Mouse (Mus musculus) limb, embryonic 10.5 days (tissue): Measurements from ENCODE around the gene Arhgef18. TPM values are rescaled to one million over a fixed set of nuclear protein-coding genes. Genes with fewer than 3 reads are reported as not detected.
A peak's percentile ranks its signal among the peaks of the same experiment; 100 is the strongest.

ENCODE experiments used
- DNase-seq: peaks from one replicate; pipeline ENCODE4 v3.0.0-alpha.2; 2017; ENCODE audit warnings: low spot score
- H3K27ac ChIP-seq: fragments of 300-500 bp; sonication (generic); 2 replicates; pipeline ENCODE4 v1.5.1; 2016; ENCODE audit warnings: mild to moderate bottlenecking
- H3K27me3 ChIP-seq: fragments of 300-500 bp; sonication (generic); 2 replicates; pipeline ENCODE4 v1.6.1; 2016; ENCODE audit warnings: low read depth, mild to moderate bottlenecking; ENCODE audit not compliant: poor library complexity, severe bottlenecking
- H3K36me3 ChIP-seq: fragments of 300-500 bp; sonication (generic); 2 replicates; pipeline ENCODE4 v1.6.1; 2016; ENCODE audit warnings: mild to moderate bottlenecking, moderate library complexity
- H3K4me1 ChIP-seq: fragments of 300-500 bp; sonication (generic); 2 replicates; pipeline ENCODE4 v1.6.1; 2016
- H3K4me3 ChIP-seq: fragments of 300-500 bp; sonication (generic); 2 replicates; pipeline ENCODE4 v1.5.1; 2016; ENCODE audit warnings: mild to moderate bottlenecking, moderate library complexity
- H3K9me3 ChIP-seq: fragments of 300-500 bp; sonication (generic); replicated peaks from 2 replicates; pipeline ENCODE4 v1.6.1; 2016; ENCODE audit warnings: mild to moderate bottlenecking
- WGBS: fragments of 180-500 bp; shearing (Covaris S2); methylation state at CpG from one replicate; pipeline ENCODE4 v1.1.7; 2016; 5-methylcytosine and 5-hydroxymethylcytosine counted together
- polyA plus RNA-seq: library from polyadenylated mRNA; unstranded; fragments of >200 nt; fragmentation: Nextera tagmentation; extraction: Ambion mirVana; gene quantifications from 2 replicates; pipeline ENCODE4 v1.2.1, GENCODE M21; 2016

Gene Arhgef18
- polyA plus RNA-seq, 1 experiment from 2014 or later, result 9.5 TPM

DNA sequence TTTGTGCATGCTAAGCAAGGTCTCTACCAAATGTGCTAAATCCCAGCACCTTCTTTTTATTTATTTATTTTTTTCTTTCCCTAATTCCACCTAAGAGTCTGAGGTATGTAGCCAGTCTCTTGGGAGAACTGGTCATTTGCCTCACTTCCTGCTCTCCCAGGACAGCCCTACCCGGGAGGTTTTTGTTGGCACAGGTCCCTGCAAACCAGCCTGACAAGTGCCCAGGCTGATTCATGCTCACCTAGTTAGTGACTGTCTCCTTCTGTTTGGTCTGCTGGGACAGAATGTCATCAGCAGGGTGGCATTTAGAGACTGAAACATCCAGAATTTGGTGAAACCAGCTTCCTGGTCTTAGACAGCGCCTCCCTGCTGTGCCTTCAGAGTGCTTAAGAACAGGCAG is 37.2 kb downstream of the Arhgef18 start:
- no peak overlapping the region for H3K27ac ChIP-seq
- no peak overlapping the region for H3K4me3 ChIP-seq
- H3K27me3 ChIP-seq, result no peaks in the 10 kb centered on the region
- peaks cover 72% of the 10 kb centered on the region for H3K36me3 ChIP-seq
- DNase-seq, result no peak
- WGBS, result 81% methylated on average over 2 of the region's 2 CpGs
- H3K4me1 ChIP-seq, result no peaks in the 10 kb centered on the region
- no peaks in the 10 kb centered on the region for H3K9me3 ChIP-seq

DNA sequence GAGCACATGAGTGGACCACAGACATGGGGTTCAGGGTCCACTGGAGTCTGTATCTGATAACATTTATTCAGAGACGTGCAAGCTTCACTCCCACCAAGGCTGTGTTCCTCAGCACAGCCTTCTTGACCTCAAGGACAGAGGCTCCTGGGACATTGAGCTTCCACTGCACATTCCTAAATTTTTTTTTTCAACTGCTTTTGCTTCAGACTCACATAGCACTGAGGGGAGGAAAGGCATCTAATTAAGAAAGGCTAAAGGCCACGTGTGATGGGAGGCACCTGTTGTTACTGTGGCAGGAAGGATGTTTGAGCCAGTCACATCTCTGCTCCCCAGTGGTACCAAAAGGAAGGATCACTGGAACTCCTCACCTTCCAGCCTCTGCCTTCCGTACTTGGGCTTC is 38.3 kb downstream of the Arhgef18 start:
- Histone ChIP-seq H3K27me3 (no peaks in the 10 kb centered on the region), H3K4me3 (no peak overlapping the region), H3K4me1 (no peaks in the 10 kb centered on the region), H3K36me3 (peaks cover 84% of the 10 kb centered on the region), H3K27ac (no peak overlapping the region), H3K9me3 (no peaks in the 10 kb centered on the region)
- 86% methylated on average over 3 of the region's 3 CpGs for WGBS
- no peak for DNase-seq

DNA sequence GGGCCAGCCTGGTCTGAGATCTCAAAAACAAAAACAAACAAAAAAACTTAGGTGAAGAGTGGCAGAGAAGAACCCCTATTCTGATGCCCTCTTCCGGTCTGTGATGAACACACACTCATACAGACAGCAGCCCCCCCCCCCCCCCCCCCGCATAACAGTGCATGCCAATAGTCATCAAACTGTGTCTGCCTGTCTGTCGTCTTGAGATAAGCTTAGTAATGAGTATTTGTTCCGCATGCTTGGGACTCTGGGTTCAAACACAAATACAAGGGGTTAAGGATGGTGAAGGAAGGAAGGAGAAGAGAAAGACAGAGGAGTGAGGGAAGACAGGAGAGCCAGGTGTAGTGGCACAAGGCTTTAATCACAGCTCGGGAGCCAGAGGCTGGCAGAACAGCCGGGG is 43.7 kb downstream of the Arhgef18 start:
- H3K4me3 ChIP-seq, result no peak overlapping the region
- no peak overlapping the region for H3K27ac ChIP-seq
- no peaks in the 10 kb centered on the region for H3K4me1 ChIP-seq
- H3K36me3 ChIP-seq, result peaks cover 98% of the 10 kb centered on the region
- no peak for DNase-seq
- WGBS, result 93% methylated on average over 5 of the region's 6 CpGs
- H3K27me3 ChIP-seq, result no peaks in the 10 kb centered on the region
- no peaks in the 10 kb centered on the region for H3K9me3 ChIP-seq

DNA sequence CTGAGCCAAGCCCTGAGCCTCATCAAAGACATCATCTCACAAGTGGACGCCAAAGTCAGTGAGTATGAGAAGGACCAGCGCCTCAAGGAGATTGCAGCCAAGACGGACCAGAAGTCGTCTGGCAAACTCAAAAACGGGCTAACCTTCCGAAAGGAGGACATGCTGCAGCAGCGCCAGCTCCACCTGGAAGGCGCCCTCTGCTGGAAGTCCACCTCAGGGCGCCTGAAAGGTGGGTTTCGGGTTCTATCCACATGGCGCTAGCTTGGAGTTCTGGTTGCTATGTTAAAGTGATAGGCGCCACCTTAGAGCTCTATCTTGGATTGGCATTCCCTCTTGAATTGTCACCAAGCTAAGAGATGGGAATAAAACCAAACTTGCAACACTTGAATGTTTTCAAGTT is 46.7 kb downstream of the Arhgef18 start:
- no peaks in the 10 kb centered on the region for H3K27me3 ChIP-seq
- H3K9me3 ChIP-seq, result no peaks in the 10 kb centered on the region
- 78% methylated on average over 12 of the region's 12 CpGs for WGBS
- no peak overlapping the region for H3K4me3 ChIP-seq
- H3K36me3 ChIP-seq, result peaks cover 82% of the 10 kb centered on the region
- no peaks in the 10 kb centered on the region for H3K4me1 ChIP-seq
- peak; percentile 45 for DNase-seq
- H3K27ac ChIP-seq, result no peak overlapping the region

DNA sequence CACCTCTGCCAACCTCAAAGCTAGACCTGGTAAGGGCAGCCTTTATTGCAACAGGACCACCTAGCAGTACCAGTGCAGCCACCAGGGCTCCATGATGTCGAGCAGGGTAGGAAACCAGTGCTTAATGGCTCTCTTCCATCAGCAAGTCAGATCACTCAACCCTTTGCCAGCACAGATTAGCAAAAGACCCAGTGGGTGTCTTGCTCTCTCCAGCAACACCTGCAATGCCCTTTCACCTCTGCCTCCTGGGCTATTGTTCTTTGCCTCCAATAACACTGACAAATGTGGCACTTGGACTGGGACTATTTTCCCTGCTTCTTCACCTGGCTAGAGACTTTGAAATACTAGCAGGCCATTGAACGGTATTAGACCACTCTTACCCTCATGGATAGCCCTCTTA is 56.4 kb downstream of the Arhgef18 start:
- H3K27ac ChIP-seq, result no peak overlapping the region
- no peaks in the 10 kb centered on the region for H3K9me3 ChIP-seq
- DNase-seq, result no peak
- no peak overlapping the region for H3K4me3 ChIP-seq
- no peaks in the 10 kb centered on the region for H3K4me1 ChIP-seq
- no peaks in the 10 kb centered on the region for H3K27me3 ChIP-seq
- peaks cover 83% of the 10 kb centered on the region for H3K36me3 ChIP-seq
- WGBS, result 94% methylated on average over 2 of the region's 2 CpGs

DNA sequence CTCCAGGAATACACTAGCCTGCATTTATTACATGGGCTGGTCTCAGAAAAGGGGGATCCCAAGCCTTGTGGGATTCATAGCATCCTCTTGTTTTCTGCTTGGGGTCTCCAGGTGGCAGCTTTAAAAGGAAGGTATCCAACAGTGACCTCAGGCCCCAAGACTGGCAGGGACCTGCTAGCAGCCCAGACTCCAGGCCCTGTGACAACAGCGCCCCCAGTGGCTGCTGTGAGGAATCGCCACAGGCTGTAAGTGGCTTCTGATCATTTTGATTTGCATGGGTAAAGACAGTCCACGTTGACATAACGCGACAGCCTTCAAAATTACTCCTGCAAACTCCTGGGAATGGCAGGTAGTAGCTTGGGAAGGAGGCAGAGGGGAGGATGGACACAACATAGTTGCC is 57.9 kb downstream of the Arhgef18 start:
- Histone ChIP-seq H3K4me1 (no peaks in the 10 kb centered on the region), H3K36me3 (peaks cover 86% of the 10 kb centered on the region), H3K27me3 (no peaks in the 10 kb centered on the region), H3K4me3 (no peak overlapping the region), H3K27ac (no peak overlapping the region), H3K9me3 (no peaks in the 10 kb centered on the region)
- peak; percentile 76 for DNase-seq
- 35% methylated on average over 5 of the region's 5 CpGs for WGBS

DNA sequence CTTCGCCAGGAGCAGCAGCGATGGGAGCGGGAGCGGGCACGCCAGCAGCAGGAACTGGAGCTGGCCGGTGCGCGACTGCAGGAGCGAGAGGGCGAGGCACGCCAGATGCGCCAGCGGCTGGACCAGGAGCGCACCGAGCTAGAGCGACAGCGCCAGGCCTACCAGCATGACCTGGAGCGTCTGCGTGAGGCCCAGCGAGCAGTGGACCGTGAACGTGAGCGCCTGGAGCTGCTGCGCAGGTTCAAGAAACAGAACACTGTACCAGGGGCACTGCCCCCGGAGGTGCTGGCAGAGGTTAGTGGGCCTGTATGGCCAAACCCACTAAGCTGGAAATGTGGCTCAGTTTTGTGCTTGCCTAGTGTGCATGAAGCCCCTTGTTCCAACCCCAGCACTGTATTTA is 59.2 kb downstream of the Arhgef18 start:
- WGBS, result 98% methylated on average over 25 of the region's 25 CpGs
- H3K4me3 ChIP-seq, result no peak overlapping the region
- peaks cover 93% of the 10 kb centered on the region for H3K36me3 ChIP-seq
- no peaks in the 10 kb centered on the region for H3K4me1 ChIP-seq
- DNase-seq, result no peak
- H3K9me3 ChIP-seq, result no peaks in the 10 kb centered on the region
- H3K27ac ChIP-seq, result no peak overlapping the region
- no peaks in the 10 kb centered on the region for H3K27me3 ChIP-seq

DNA sequence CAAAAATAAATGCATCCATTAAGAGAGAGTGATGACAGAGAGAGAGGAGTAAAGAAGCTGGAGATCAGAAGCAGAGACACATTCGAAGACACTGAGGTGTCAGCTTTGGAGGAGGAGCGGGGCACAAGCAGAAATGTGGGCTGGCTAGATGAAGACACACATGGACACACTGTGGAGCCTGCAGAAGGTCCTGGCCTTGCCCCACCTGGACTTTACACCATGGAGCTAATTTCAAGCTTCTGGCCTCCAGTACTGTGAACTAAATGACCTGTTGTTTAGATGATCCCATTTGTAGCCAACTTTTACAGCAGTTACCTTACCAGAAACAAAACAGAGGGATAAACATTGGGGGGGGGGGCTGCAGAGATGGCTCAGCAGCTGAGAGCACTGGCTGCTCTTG is 70.4 kb downstream of the Arhgef18 start:
- Histone ChIP-seq H3K4me3 (no peak overlapping the region), H3K9me3 (no peaks in the 10 kb centered on the region), H3K36me3 (peaks cover 8% of the 10 kb centered on the region), H3K27ac (no peak overlapping the region), H3K27me3 (no peaks in the 10 kb centered on the region), H3K4me1 (peaks cover 9% of the 10 kb centered on the region)
- 89% methylated on average over 2 of the region's 2 CpGs for WGBS
- DNase-seq, result no peak

DNA sequence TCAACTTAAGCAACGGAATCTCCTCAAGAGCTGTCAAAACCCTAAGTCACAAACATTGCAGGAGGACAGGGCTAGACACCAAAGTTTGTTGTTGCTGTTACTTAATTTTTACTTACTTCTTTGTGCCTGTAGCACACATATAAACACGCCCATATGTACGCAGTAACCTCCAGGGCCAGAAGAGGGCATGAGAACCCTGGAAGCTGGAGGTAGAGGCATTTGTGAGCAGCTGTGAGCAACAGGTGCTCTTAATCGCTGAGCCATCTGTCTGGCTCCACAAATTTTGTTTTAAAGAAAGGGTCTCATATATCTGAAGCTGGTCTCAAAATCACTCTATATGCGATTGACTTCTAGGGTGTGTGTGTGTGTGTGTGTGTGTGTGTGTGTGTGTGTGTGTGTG is 71.5 kb downstream of the Arhgef18 start:
- peak; percentile 71 for DNase-seq

DNA sequence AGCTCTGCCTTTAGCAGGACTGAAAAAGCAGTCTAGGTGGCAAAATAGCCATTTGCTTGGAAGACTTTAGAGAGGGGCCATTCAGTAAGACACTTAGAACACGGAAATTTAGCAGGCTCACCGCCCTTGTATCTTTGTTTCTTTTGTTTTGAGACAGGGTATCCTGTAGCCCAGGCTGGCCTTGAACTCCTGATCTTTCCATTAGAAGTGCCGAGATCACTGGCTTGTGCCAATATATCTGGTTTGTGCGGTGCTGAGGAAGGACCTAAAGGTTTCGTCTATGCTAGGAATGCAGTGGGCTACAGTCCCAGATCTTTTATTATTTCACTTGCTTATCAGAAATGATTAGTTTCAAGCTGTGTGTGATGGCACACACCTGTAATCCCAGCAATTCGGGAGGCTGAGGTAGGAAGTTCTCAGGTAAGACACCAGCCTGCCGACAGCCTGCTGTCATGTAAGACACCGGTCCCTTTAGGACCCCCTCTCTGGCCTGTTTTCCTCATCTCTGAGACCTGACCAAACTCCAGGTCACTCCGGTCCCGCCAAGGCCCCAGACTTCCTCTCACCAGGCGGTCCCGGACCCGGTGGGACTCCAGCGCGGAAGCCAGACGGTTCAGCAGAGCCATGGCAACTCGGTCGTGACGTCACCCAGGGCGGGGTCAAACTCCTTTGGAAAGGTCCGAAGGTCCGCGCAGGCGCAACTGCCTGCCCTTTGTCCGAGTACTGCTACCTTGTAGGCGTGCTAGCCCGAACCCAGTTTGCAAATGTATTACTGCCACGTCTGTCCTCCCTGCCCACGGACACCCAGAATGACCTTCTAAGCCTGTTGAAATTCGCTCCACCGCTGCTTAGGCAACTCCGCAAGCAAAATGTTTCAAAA is 74.4 kb downstream of the Arhgef18 start, which contains the start of gene Pex11g:
Gene Pex11g, minus strand, starts transcription at position 675 of the 880 bp plus-strand sequence.
- DNase-seq, result peak; percentile 99
- Histone ChIP-seq H3K27me3 (no peaks in the 10 kb centered on the region), H3K9me3 (no peaks in the 10 kb centered on the region), H3K4me1 (peaks cover 13% of the 10 kb centered on the region), H3K36me3 (no peaks in the 10 kb centered on the region), H3K4me3 (peak within 1 kb of the TSS; percentile 61), H3K27ac (peak within 1 kb of the TSS; percentile 96)
- 9% methylated on average over 32 of the region's 32 CpGs for WGBS

More for the DNA sequence above, 71.5 kb downstream of the Arhgef18 start:
- Histone ChIP-seq H3K27me3 (no peaks in the 10 kb centered on the region), H3K4me3 (no peak overlapping the region), H3K27ac (no peak overlapping the region), H3K36me3 (no peaks in the 10 kb centered on the region), H3K9me3 (no peaks in the 10 kb centered on the region), H3K4me1 (peaks cover 10% of the 10 kb centered on the region)
- 67% methylated on average over 5 of the region's 5 CpGs for WGBS

DNA sequence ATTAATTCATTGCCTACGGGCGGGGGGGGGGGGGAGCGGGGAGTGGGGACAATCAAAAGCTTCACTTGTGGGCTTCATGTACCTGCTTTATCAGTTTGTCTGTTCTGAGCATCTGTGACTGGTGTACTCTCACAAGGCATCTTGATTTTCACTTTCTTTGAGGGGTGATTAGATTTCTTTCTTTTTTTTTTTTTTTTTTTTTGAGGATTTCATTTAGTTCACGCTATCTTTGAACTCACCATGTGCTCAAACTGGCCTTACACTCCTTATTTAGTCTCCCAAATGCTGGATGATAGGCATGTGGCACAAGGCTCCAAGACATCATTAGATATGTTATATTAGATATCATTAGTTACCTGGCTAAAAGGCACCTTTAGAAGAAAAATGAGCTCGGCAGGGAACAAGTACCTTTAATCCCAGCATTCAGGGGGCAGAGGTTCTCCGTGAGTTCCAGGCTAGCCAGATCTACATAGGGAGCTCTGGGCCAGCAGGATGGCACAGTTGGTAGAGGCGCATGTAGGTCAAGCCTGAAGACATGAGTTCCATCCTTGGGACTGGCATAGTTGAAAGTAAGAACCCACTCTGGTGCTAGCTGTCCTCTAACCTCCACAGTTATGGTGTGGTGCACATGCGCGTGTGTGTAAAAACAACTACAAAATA is 75.2 kb downstream of the Arhgef18 start:
- H3K4me1 ChIP-seq, result peaks cover 13% of the 10 kb centered on the region
- 56% methylated on average over 9 of the region's 9 CpGs for WGBS
- peak; percentile 38 for DNase-seq
- no peaks in the 10 kb centered on the region for H3K9me3 ChIP-seq
- H3K4me3 ChIP-seq, result peak overlapping the region; percentile 61
- no peaks in the 10 kb centered on the region for H3K36me3 ChIP-seq
- peak overlapping the region; percentile 96 for H3K27ac ChIP-seq
- H3K27me3 ChIP-seq, result no peaks in the 10 kb centered on the region

DNA sequence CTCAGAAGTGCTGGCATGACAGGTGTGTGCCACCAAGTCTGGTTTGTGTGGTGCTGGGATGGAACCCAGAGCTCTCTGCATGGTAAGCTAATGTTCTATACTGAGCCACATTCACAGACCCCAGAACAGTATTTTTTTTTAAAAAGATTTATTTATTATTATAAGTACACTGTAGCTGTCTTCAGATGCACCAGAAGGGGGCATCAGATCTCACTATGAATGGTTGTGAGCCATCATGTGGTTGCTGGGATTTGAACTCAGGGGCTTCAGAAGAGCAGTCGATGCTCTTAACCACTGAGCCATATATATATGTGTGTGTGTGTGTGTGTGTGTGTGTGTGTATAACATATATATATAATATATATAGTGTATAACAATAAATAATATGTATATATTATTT is 76.0 kb downstream of the Arhgef18 start:
- WGBS, result 94% methylated on average over 1 of the region's 1 CpGs
- Histone ChIP-seq H3K27ac (0 out of 2 replicates have a peak overlapping the region, but pooled peaks have one; percentile 96), H3K27me3 (no peaks in the 10 kb centered on the region), H3K4me3 (no peak overlapping the region), H3K4me1 (peaks cover 13% of the 10 kb centered on the region), H3K9me3 (no peaks in the 10 kb centered on the region), H3K36me3 (no peaks in the 10 kb centered on the region)
- no peak for DNase-seq

DNA sequence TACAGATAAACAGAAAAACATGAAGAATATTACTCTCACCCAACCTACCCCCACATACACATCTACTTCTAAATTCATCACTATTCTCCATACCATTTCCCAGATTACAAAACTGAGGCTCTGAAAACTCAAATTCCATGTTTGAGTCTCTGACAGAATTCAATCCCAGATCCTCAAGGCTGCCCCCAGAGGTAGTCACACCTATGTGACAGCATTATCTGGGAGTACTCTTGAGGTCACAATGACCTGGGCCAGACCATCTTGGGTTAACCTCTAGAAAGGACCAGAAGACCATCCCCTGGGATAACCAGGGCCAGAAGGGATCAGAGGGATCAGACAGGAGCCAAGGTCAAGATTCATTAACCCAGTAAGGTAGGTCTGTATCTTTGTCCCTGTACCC is 77.8 kb downstream of the Arhgef18 start, which contains the start of gene Tex45:
Gene Tex45, plus strand, starts transcription at position 301 of the 400 bp plus-strand sequence.
- DNase-seq, result no peak
- no peaks in the 10 kb centered on the region for H3K36me3 ChIP-seq
- H3K27me3 ChIP-seq, result peaks cover 6% of the 10 kb centered on the region
- H3K27ac ChIP-seq, result no peak within 1 kb of the TSS
- H3K4me1 ChIP-seq, result peaks cover 13% of the 10 kb centered on the region
- no peaks in the 10 kb centered on the region for H3K9me3 ChIP-seq
- no peak within 1 kb of the TSS for H3K4me3 ChIP-seq
